Mouse (Mus musculus) olfactory bulb, adult 2 months (tissue): ENCODE measurements around the gene Jazf1. TPM values are rescaled to one million over a fixed set of nuclear protein-coding genes. Genes with fewer than 3 reads are reported as not detected.

Experiments used
- H3K27ac ChIP-seq: fragments of 200-500 bp; 2 replicates; pipeline ENCODE4 v1.5.1; 2012; ENCODE audit warnings: low read depth, low read length; ENCODE audit not compliant: insufficient read depth
- H3K4me1 ChIP-seq: fragments of 200-500 bp; 2 replicates; pipeline ENCODE4 v1.6.1; 2012; ENCODE audit warnings: low read length; ENCODE audit not compliant: control insufficient read depth, insufficient read depth
- H3K4me3 ChIP-seq: fragments of 200-500 bp; 2 replicates; pipeline ENCODE4 v1.5.1; 2012; ENCODE audit warnings: mild to moderate bottlenecking, low read depth, low read length, moderate library complexity; ENCODE audit not compliant: insufficient read depth
- CTCF ChIP-seq: fragments of 200-500 bp; IDR thresholded peaks from 2 replicates; pipeline ENCODE4 v1.5.1; 2012; ENCODE audit warnings: low read depth, mild to moderate bottlenecking, low read length, moderate library complexity; ENCODE audit not compliant: insufficient read depth
- POLR2A ChIP-seq: fragments of 200-500 bp; IDR thresholded peaks from 2 replicates; pipeline ENCODE4 v1.6.1; 2012; ENCODE audit warnings: mild to moderate bottlenecking, low read depth, low read length, moderate library complexity; ENCODE audit not compliant: insufficient read depth
- WGBS: fragments of 180-500 bp; shearing (Covaris S2); methylation state at CpG from one replicate; pipeline ENCODE4 v1.1.7; 2018; 5-methylcytosine and 5-hydroxymethylcytosine counted together
- polyA plus RNA-seq: library from polyadenylated mRNA; stranded (reverse); fragments of >200 nt; gene quantifications from 2 replicates; pipeline ENCODE4 v1.2.4, GENCODE M21; 2012; ENCODE audit warnings: low replicate concordance; ENCODE audit not compliant: missing spikeins, insufficient read depth, insufficient read length

Gene Jazf1
- polyA plus RNA-seq, 1 experiment: not detected

GRCm38 (mm10) chr6:52795029-52795841 is 273.2 kb downstream of the Jazf1 start:
- WGBS: 42% methylated on average over 16 of the region's 16 CpGs
- TF ChIP-seq CTCF (no peak), POLR2A (no peak)
- peaks cover 23% of the 10 kb centered on the region for H3K4me1 ChIP-seq
- H3K27ac ChIP-seq: no peak overlapping the region
- no peak overlapping the region for H3K4me3 ChIP-seq

- 88% methylated on average over 3 of the region's 3 CpGs for WGBS
- Histone ChIP-seq H3K4me3 (no peak overlapping the region), H3K27ac (no peak overlapping the region), H3K4me1 (peaks cover 24% of the 10 kb centered on the region)
- no peak for TF ChIP-seq CTCF
- TF ChIP-seq POLR2A: no peak
Measured at GRCm38 (mm10) chr6:52792455-52792854, 276.0 kb downstream of the Jazf1 start.

- peaks cover 14% of the 10 kb centered on the region for H3K4me1 ChIP-seq
- TF ChIP-seq POLR2A (no peak), CTCF (no peak)
- no peak overlapping the region for H3K4me3 ChIP-seq
- 88% methylated on average over 4 of the region's 4 CpGs for WGBS
- no peak overlapping the region for H3K27ac ChIP-seq
Measured at GRCm38 (mm10) chr6:52790781-52791180, 277.6 kb downstream of the Jazf1 start.

GRCm38 (mm10) chr6:52790316-52790715 is 278.1 kb downstream of the Jazf1 start:
- Histone ChIP-seq H3K27ac (no peak overlapping the region), H3K4me3 (no peak overlapping the region), H3K4me1 (peaks cover 14% of the 10 kb centered on the region)
- 81% methylated on average over 10 of the region's 10 CpGs for WGBS
- no peak for TF ChIP-seq POLR2A
- no peak for TF ChIP-seq CTCF

GRCm38 (mm10) chr6:52779546-52779945 is 288.9 kb downstream of the Jazf1 start:
- 76% methylated on average over 5 of the region's 5 CpGs for WGBS
- no peak for TF ChIP-seq POLR2A
- no peak for TF ChIP-seq CTCF
- no peaks in the 10 kb centered on the region; the same call in 1 of the 2 replicates for H3K4me1 ChIP-seq
- H3K27ac ChIP-seq: no peak overlapping the region
- no peak overlapping the region for H3K4me3 ChIP-seq

DNA sequence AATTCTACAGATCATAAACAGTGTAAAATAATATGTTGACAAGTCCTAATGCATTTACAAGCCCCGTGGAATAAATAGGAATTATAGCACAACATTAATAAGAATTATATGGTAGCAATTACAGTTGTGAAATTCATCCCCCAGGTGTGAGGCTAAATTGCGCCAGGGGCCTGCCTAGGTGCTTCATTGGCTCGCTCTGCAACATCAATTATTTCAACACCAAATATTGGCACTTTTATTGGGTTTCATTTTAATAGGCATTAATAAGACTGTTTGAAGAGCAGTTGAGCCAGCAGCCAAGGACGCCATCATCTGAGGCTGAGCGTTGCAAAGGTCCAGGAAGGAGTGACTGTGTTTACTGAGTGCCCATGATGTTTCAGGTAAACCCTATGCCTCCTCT is 289.9 kb downstream of the Jazf1 start:
- WGBS: 94% methylated on average over 5 of the region's 5 CpGs
- H3K27ac ChIP-seq: no peak overlapping the region
- TF ChIP-seq POLR2A (no peak), CTCF (no peak)

GRCm38 (mm10) chr6:52777034-52777433 is 291.4 kb downstream of the Jazf1 start:
- H3K4me1 ChIP-seq: no peaks in the 10 kb centered on the region; the same call in none of the 2 replicates
- H3K4me3 ChIP-seq: no peak overlapping the region
- TF ChIP-seq CTCF (no peak), POLR2A (no peak)
- WGBS: 76% methylated on average over 8 of the region's 8 CpGs
- no peak overlapping the region for H3K27ac ChIP-seq

More for the DNA sequence above, 289.9 kb downstream of the Jazf1 start:
- no peak overlapping the region for H3K4me3 ChIP-seq
- H3K4me1 ChIP-seq: no peaks in the 10 kb centered on the region; the same call in 1 of the 2 replicates

- H3K27ac ChIP-seq: no peak overlapping the region
- WGBS: 90% methylated on average over 8 of the region's 8 CpGs
- H3K4me3 ChIP-seq: no peak overlapping the region
- no peak for TF ChIP-seq CTCF
- no peak for TF ChIP-seq POLR2A
- H3K4me1 ChIP-seq: no peaks in the 10 kb centered on the region; the same call in none of the 2 replicates
Measured at GRCm38 (mm10) chr6:52775956-52776355, 292.5 kb downstream of the Jazf1 start.

DNA sequence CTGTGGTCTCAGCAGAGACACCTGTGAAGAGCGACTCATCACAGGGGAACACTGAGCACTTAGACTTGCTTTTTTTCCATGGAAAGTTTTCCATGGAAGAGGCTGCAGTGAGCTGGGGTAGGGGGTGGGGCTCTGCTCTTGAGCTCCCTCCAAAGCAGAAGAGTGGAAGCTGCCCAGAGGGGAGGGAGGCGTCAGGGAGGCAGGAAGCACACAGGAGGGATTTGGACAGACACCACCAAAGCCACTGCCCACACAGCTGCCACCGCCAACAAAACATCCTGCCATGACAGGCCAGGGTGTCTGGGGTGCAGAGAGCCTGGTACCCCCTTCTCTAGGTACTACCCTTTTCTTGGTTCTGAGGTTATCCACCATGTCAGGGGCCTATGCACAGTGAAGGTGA is 293.1 kb downstream of the Jazf1 start:
- Histone ChIP-seq H3K4me1 (no peaks in the 10 kb centered on the region; the same call in none of the 2 replicates), H3K27ac (no peak overlapping the region), H3K4me3 (no peak overlapping the region)
- TF ChIP-seq POLR2A (no peak), CTCF (no peak)
- 88% methylated on average over 3 of the region's 3 CpGs for WGBS
